Mouse (Mus musculus) thymus, postnatal 25 days (tissue): ENCODE measurements around the gene Ptprm.

Experiments used
- DNase-seq: peaks from one replicate; pipeline ENCODE4 v3.0.0; 2022

The Ptprm gene

DNA sequence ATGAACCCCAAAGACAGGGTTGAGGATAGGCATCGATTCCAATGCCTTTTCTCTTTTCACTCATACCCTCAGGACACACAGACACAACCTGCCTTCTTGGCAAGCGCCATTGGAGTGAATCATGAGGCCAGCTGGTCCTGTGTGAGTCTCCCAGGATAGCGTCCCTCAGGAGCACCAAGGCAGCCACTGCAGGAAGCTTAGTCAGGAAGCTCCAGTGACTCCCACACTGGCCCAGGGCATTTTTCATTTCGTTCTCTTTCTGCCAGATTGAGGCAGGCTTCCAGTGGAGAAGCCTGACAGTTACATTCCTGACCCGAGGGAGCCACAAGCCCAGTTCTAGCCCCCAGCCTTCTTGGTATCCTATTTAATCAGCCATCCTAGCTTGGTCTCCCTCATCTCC lies 393.3 kb downstream of the Ptprm start:
- DNase-seq = no peak

DNA sequence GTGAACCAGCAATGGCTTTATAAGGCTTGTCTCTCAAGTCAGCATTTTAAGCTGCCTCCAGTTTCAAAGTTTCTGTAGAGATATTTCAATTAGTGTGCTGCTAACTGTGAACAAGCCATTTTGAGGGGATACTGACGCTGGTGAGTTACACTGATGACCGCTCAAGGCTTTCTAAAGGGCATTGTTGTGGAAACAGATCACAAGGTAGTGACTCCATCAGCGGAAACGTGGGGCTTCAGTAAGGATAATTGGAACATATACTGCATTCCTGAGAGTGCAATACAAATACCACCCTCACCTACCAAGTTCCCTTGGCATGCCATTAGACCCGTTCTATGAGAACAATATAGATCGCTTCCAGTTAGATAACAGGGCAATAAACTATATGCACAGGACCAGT lies 393.7 kb downstream of the Ptprm start:
- no peak for DNase-seq

DNA sequence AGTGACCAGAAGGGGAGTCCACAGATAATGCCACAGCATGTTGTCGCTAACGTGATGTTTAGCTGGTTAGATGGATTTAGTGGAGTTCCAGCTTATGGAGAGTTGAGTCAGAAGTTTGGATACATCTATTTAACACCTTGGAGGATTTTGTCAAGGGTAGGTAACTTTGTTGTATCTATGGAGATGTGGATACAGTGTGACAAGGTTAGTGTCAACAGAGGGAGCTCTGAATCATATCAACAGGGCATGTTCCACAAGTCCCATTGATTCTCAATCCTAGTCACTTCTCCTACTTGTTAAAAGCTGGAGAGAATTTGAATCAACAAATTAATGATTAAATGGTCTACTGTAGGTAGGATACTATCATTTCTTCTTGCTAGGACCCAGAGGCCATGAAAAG lies 394.4 kb downstream of the Ptprm start:
- DNase-seq = no peak

DNA sequence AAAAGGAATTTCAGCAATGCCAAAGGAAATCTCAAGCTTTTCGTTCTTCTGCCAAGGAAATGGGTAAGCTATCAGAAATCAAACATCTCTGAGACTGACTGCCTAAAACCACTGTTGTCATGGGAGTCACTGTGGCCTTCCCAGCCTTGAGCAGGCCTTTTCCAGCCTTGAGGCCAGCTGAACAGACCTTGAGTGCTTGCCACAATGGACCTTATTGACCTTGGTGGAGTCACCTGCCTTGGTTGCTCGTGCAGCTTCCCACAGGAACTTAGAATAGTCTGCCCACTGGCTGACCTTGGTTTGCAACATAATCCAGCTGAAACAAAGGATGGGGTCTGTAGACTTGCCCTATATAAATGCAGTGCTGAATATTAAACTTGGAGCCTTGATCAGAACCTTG lies 395.5 kb downstream of the Ptprm start:
- no peak for DNase-seq

DNA sequence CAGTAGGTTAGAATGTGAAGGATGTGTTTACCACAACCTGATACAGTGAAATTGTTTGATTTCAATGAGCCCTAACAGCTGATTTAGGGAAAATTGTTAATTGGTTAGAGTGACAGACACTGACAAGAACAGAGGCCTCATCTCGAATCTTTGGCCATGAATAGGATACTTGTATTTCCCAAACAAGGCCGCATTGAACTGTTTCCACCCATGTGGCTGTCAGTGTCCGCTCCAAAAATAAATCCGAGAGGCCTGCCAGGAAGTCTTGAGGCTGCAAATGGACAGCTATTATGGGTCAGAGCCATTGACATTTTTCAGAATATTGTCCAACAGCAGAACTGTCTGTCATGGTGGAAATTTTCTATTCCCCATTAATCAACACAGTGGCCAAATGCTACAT lies 409.8 kb downstream of the Ptprm start:
- DNase-seq = no peak

DNA sequence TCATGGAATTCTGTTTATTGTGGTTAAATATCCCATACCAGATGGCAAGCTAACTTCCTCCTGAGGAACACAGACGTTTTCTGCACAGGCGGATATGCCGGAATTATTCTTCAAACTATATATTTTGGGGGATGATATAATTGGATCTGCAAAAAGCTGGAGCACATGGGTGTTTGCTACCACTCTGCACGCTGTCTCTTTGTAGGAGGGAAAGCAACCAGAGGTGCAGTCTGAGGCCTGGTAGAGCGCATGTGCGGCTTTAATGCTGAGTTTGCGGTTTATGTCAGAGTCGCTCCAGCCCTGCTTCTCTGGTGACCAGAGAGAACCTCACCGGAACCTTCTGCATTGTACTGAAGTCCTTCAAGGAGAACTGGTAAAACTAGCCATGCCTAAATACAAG lies 410.7 kb downstream of the Ptprm start:
- no peak for DNase-seq

DNA sequence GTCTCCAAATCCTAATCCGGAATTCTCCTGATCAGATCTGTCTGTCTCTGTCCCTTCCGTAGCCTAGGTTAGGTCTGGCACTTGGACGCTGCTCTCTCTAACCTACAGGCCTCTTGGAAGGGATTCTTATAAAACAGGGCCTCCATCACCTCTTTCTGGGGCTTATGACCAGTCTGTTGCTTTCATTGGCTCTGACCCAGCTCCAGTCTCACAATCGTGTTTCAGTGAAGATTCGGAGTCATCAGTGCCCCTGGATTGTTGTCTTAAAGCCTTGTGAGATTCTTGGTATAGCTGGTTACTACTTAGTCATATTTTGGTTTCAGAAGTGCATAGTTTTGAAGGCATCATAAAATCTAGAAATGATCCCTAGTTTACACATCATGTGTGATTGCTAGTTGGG lies 428.6 kb downstream of the Ptprm start:
- DNase-seq = no peak

DNA sequence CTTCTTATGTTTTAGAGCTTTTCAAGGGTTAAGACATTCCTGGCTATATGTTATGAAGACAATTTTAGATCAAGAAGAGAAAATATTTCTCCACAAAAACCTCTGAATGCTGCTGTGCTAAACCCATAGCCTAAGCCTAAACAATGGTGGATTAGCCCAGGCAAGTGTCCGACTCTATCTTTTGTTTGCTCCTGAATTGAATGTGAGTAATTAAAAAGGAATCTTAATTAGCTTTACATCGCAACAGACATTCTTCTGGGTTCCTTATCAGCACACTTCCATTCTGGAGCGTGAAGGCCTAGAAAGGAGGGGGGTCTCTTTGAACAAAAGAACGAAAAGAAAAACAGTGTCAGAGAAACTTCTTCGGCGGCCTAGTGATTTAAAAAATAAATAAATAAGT lies 439.6 kb downstream of the Ptprm start:
- DNase-seq = no peak

DNA sequence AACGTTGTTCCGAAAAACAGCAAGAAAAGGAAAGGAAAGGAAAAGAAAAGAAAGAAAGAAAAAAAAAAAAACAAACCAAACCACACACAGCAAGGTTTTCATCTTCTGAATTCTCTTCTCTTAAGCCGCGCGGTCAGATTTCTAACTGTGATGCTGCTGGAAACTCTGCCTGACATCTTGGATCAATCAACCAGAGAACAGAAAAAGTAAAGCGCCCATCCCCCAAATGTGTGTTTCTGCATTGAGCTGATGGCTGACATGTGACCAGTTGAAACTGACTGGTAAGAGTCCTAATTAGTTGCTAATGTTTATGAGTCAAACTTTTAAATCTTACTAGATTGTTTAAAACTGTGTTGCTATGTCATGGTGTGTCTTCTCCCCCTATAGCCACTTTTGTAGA lies 441.7 kb downstream of the Ptprm start:
- no peak for DNase-seq

DNA sequence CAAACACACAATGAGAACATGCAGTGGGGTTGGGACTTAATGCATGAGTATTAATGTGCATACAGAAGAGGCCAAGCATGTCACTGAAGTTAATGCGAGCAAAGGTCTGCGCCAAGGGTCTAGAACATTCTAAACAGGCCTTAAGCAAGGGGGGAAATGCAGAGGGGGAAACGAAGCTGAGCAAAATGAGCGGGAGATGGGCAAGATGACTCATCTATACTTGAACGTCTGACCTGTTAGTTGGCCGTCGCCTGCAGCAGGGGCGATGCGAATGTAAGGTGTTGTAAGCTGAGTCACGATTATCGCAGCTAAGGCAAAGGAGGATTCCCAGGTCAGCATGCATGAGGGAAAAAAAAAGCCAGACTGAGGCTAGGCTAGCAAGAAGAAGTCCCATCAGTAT lies 442.1 kb downstream of the Ptprm start:
- no peak for DNase-seq

DNA sequence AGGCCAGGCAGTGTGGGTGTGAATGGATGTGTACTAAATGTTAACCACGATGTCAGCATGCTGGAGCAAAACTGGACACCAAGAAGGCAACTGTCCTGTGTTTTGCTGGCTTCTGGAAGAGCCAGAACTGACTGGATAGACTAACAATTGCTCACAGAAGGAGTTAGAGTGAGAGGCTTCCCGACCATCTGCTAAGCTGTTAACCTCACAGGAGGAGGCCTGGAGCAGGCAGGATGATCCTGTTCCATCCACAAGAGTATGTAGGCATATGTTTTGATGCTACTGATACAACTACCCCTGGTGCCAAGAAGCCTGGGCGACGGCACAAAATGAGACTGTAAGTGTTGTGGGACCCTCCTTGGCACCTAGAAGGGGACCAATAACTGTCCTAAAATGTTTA lies 444.4 kb downstream of the Ptprm start:
- no peak for DNase-seq

DNA sequence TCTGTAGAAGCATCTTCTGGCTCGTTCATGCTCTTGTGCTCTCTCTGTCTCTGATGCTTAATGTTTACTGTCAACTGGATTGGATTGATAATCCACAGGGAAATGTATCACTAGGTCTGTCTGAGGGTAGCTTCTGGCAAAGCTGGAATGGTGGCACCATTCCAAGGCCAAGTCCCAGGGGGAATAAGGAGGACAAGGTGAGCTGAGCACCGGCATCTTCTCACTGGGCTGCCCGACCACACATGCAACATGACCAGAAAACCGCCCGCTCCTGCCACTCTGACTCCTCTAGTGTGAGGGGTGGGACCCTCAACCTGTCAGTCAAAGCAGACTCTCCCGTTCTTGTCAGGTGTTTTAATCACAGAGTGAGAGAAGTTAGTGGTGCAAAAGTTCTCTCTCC lies 445.3 kb downstream of the Ptprm start:
- DNase-seq = no peak

DNA sequence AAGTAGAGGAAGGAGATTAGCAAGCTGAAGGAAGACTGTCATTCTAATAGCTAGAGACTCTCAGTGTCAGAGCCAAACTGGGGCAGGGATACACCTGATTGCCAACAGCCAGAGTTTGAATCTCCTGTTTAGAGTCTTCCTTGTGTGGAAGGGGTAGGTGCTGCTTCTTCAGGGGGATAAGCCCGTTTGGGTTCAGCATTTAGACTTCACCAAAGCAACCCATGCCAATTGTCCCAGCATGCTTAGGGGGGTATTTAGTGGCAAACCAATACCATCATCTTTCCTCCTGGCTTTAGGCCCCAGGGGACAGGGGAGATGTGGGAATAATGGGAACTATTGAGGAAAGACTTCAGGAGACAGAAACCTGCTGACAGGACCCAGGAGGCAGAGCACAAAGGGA lies 460.1 kb downstream of the Ptprm start:
- no peak for DNase-seq

DNA sequence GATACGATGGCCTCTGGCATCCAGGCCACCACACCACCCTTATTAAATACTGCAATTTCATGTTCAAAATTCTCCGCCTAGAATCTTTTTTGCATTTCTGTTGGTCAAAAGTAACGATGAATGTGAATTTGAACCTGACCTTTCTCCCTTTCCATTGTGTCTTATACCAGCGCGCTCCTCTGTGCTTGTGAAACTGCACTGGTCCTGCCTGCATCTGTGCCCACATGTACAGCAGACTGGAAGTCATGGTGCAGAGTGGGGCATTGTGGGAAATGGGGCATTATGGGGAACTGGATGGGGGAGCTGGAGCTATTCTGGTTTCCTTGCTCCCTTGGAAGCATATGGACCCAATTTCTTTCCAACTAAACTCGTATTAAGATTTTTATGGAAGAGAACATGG lies 462.3 kb downstream of the Ptprm start:
- DNase-seq = no peak

DNA sequence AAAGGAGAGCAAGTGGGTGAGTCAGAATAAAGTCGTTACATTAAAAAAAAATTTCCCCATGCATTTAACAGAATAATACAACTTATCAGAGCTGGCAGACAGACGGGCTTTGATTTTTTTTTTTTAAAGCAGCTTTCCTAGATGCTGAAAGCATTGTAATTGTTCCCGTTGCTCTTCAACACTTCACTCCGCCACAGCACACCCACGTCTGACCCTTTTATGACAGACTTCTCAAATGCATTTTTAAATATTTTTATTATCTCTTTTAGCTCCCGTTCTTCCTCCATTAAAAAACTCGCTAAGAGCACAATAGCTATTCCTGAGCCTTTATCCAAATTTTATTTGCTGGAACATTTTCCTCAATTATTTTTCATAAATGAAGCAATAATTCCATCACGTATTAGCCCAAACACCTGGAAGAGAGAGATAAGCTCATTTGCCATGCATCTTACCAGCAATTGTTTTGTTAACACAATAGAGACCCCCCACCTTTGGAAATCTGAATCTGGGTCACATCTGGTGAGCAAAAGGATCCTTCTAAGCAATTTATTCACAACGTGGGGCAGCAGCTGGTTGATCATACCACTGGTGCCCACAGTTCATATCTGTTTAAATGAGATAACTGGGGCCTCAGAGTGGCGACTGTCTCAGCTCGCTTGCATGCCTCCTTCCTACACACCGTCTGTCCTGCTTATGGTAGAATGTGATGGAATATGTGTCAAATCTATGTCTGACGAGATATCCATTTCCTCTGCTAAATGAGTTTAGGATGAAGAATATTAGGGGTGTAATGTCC lies 463.0 kb downstream of the Ptprm start:
- DNase-seq = no peak

DNA sequence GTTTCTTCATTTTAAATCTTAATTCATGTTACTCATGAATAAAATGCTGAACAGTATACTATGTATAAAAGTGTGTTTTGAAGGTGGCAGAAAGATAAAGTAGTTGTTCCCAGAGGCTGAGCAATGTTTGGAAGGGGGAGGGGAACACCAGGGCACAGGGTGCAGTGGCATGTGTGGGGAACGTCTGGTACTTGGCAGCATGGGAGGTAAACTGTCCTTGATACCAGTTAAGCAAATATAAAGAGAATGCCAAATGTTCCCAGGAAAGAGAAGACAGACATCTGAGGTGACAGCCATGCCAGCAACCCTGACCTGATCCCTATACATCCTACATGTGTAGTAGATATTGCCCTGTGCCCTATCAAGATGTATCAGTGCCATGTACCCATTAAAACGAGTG lies 472.0 kb downstream of the Ptprm start:
- no peak for DNase-seq

DNA sequence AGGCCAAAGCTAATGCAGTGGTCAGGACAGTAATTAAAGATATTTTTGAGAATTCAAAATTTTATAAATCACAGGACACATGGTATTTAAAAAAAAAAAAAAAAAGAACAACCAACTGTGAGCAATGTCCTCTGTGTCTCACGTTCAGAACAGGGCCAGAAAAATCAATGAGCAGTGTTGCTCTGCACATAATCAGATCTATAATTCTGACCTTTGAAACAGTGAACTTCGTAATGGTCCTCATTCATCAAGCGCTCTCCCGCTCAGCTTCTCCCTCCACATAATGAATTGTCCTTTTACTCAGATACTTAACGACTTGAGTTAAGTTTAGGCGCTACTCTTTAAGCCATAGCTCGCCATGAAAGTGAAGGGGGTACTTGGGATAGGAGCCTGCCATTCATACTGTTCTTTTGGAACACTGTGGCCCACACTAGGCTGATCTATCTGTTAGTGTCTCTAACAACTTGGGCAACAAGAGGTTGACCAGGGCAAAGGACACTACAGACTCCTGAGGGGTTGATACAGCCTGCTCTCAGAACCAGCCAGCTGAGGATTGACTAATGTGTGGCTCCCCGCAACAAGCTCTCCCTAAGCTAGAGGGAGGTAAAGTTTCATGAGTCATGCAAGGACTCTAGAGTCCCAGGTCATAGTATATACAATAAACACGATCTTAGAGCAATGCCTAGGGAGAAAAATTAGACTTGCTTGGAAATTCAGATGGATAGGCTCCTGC lies 473.1 kb downstream of the Ptprm start:
- no peak for DNase-seq

DNA sequence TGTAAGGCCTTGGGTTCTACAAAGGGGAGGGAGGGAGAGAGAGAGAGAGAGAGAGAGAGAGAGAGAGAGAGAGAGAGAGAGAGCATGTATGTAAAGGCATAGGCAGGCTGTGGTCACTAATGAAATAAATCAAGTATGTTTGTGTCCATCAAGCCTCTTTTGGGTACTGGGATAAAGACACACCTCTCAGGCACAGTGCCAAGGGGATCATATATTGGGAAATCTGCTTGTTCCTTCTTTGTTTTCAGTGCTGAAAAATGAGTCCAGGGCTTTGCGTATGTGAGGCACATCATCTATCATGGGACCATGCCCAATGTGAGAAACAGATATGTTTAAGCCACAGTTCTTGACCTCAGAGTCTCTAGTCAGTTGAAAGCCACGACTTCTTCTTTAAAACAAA lies 475.1 kb downstream of the Ptprm start:
- no peak for DNase-seq

DNA sequence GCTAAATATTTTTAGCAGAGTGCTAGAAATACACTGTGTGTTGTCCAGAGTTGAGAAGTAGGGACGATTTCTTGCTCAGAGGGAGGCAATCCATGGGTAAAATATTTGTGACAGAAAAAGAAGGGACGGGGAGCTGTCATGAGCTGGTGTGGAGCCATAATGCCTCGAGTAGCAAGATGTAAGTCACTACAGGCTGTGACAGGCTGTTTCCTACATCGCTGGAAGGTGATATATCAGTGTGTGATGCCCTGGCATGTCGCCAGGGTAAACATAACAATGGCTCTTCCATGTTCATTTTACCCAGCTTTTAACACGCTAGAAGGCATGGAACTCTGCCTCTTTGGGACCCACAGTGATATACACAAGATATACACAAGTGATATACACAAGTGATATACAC lies 476.7 kb downstream of the Ptprm start:
- no peak for DNase-seq

DNA sequence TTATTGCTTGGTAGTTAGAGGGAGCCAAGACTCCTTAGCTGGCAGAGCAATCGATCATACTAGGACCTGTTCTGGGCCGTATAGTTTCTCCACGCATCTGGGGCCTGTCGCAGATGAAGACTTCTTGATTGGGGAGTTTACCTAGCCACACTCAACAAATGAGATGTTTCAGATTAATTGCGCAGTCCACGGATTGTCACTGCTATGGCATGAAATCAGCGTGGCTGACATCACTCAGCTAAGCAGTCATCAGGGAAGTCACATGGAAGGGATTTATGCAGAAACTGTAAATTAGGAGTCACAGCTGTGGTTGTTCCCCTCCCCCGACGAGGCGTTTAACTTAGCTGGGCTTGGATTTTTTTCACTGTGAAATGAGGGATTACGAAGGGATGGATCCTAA lies 479.4 kb downstream of the Ptprm start:
- no peak for DNase-seq

DNA sequence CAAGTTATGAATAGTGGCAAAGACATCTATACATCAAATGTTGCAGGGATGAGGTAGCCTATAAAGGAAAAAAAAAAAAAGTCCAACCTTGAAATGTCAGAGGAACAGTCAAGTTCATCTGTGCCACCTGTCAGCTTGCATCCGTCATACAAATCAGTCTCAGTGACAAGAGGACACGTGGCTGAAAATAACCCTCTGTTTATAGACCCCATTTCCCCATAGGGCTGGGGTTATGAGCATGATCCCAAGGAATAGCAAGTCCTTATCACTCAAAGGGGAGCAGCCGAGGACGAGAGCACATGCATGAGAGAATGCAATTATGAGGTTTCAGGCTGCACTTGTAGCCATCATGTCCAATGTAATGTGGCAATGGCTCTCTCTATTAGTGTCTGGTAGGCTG lies 482.9 kb downstream of the Ptprm start:
- DNase-seq = no peak

DNA sequence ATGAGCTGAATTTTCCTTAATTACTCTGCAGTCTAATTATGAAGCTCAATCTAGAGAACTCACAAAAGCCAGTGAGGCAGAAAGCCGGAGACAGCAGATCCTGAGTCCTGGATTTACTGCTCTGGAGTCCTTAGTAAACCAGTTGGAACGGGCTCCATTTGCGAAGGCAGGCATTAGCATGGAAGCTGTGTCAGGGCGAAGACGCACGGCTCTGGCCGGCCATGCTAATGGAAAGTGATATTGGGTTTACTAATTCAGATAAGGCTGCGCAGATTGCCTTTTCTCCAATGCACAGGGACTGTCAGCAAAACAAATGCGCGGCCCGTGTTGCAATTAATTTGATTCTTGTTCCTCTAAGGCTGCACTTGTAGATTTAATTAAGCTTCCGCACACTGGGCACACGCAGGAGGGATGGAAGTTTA lies 484.7 kb downstream of the Ptprm start:
- no peak for DNase-seq

DNA sequence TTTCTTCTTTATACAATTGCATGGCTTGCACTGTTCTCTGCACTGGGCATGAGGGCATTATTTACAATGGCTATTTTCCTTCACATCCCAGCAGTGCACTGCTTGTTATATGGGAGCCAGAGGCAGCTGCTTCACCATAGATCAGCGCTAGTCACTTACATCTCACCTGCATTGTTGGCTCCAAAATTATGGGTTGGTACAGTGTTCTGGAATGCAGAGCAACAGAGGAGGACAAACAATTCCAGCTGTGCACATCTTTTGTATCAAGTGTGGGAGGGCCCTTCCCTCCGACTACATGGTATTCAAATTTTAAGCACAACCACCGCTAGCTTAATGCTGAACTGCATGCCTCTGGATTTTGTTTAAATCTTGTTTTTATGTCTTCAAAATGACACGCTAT lies 489.8 kb downstream of the Ptprm start:
- DNase-seq = no peak

DNA sequence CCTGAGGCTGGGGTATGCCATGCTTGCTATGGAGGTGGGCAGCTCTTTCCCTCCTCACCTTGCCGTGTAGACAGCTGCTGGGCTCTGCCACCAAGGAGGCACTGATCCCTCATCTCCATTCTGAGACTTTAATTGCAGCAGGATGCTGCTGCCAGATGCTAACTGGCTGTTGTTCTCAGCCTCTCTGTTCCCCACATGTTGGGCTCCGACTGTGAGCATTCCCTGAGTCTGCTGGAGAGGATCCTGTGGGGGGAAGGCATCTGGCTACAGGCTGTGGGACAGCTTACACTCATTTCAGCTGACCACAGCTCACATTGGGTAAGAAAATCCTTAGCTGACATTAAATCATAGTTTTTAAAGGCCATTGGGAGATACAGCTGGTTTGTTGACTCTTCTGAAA lies 492.7 kb downstream of the Ptprm start:
- DNase-seq = no peak

DNA sequence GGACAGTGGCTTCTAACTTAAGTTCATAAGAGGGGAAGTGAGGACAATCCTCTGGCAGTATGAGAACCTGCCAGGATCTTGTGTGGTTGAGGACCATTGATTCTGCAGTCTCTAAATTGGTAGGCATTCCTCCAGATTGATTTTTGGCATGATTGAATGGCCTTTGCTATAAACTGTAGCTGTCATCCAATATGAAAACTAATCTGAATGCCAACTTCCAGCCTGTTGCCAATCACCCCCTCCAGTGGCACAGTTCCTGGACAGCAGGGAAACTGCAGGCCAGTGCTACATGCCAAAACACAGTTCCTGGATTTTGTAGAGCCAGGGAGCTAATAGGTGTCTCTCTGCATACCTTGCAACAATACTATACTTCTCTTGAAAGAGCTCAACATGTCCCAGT lies 495.5 kb downstream of the Ptprm start:
- DNase-seq = no peak
